ENCODE assay signal across 8 mouse cellular contexts in the genomic region with DNA sequence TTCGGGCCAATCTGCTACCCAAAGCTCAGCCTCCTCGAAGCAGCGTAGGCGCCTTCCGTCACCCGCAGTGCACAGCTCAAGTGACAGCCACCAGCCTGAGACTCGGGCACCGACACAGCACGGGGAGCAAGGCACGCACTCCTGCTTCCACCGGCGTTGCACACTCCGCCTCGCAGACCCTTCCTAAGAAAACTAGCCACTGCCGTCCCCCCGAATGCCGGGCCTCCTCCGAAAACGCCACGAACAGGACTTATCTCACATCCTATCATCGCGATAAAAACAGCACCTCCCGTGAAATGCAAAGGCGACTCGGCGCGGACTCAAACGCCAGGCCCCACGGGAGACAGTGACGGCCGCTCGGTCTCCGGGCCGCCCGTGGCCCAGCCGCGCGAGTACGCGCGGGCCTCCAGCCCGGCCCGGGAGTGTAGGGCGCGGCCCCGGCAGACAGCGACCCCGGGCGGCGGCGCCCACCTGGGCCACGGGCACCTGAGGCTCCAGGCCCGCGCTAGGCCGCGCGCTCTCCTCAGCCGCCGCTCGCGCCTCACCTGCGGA. TPM values are rescaled to one million over a fixed set of nuclear protein-coding genes. Genes with fewer than 3 reads are reported as not detected.
DNase-seq lines count a peak whose midpoint lies in the region; ATAC-seq and TF ChIP-seq lines count a peak whose summit lies in the region.

No protein-coding gene starts in this region.

- intact Hi-C loops in left cerebral cortex, postnatal 10 days (cut with DNase I), result no loop called here

- H3K9ac ChIP-seq in hindbrain, embryonic 12.5 days, result peak overlapping the region; percentile 89

- TF ChIP-seq CTCF in bone marrow, adult 2 months (IDR thresholded peaks at IDR 0.05; ENCODE audit: control insufficient read depth, insufficient read depth, low read length), result no peak
- TF ChIP-seq CTCF in embryonic fibroblast, embryonic 13.5 days (IDR thresholded peaks at IDR 0.05; ENCODE audit: borderline replicate concordance, insufficient read depth, low read length), result no peak

- H3K9me3 ChIP-seq in hindbrain, embryonic 12.5 days (replicated peaks), result no peaks in the 10 kb centered on the region

- under 1% methylated on average over 62 of the region's 62 CpGs for WGBS in bone marrow, adult 2 months
- under 1% methylated on average over 62 of the region's 62 CpGs for WGBS in hindbrain, embryonic 12.5 days

- H3K4me1 ChIP-seq in bone marrow, adult 2 months (ENCODE audit: control insufficient read depth, insufficient read depth, low read length), result no peaks in the 10 kb centered on the region; the same call in 1 of the 2 replicates
- H3K4me1 ChIP-seq in embryonic fibroblast, embryonic 13.5 days (ENCODE audit: control insufficient read depth, insufficient read depth, low read length), result peaks cover 2% of the 10 kb centered on the region; the same call in 1 of the 2 replicates
- peaks cover 5% of the 10 kb centered on the region for H3K4me1 ChIP-seq in hindbrain, embryonic 12.5 days

- peak; percentile 92 for ATAC-seq in hindbrain, embryonic 12.5 days (ENCODE audit: low FRiP score)
- peak; percentile 54 for ATAC-seq in megakaryocyte progenitor cell, adult 5-6 weeks (replicated peaks; ENCODE audit: poor library complexity)

- H3K27me3 ChIP-seq in hindbrain, embryonic 12.5 days, result 0 out of 2 replicates have a peak, but pooled peaks cover 3% of the 10 kb centered on the region

- H3K4me3 ChIP-seq in bone marrow, adult 2 months (replicated peaks; ENCODE audit: control insufficient read depth, low read depth, low read length), result peak overlapping the region; percentile 82
- peak overlapping the region; percentile 91 for H3K4me3 ChIP-seq in embryonic fibroblast, embryonic 13.5 days (ENCODE audit: insufficient read depth, low read length)
- H3K4me3 ChIP-seq in hindbrain, embryonic 12.5 days, result peak overlapping the region; percentile 88

- H3K36me3 ChIP-seq in hindbrain, embryonic 12.5 days, result no peaks in the 10 kb centered on the region

- no peak; the same call in 1 of the 2 replicates for TF ChIP-seq POLR2A in bone marrow, adult 2 months (IDR thresholded peaks at IDR 0.05; ENCODE audit: borderline replicate concordance, control insufficient read depth, low read depth, low read length)
- TF ChIP-seq POLR2A in embryonic fibroblast, embryonic 13.5 days (IDR thresholded peaks at IDR 0.05; ENCODE audit: low read depth, low read length), result peak; percentile 25; the same call in 1 of the 2 replicates

- peak overlapping the region; percentile 60 for H3K4me2 ChIP-seq in hindbrain, embryonic 12.5 days (replicated peaks)

- peak overlapping the region; percentile 93 for H3K27ac ChIP-seq in bone marrow, adult 2 months (ENCODE audit: control insufficient read depth, insufficient read depth, low read depth, low read length, poor library complexity)
- 0 out of 2 replicates have a peak overlapping the region, but pooled peaks have one; percentile 28 for H3K27ac ChIP-seq in embryonic fibroblast, embryonic 13.5 days (ENCODE audit: insufficient read depth, low read length)
- peak overlapping the region; percentile 92 for H3K27ac ChIP-seq in hindbrain, embryonic 12.5 days

- peak; percentile 48 for DNase-seq in gastrocnemius, postnatal 25 days
- no peak for DNase-seq in gastrocnemius, adult 8-10 months (ENCODE audit: low spot score in 2 of 2)
- peak; percentile 44 to 77 for DNase-seq in left cerebral cortex, postnatal 10 days (ENCODE audit: extremely low spot score in 1 of 2, low spot score in 2 of 2)
- DNase-seq in skeletal muscle tissue, adult 2 months (ENCODE audit: low read depth, low spot score), result peak; percentile 36

RNA-seq across cellular contexts. Expression of a gene that starts 1.1 kb away (rescaled TPM):
- total RNA-seq in gastrocnemius, postnatal 25 days (2021), result 10 to 100 TPM; 15.9 to 17.3 TPM
- 10 to 100 TPM; 13.5 to 22.0 (median 18.2) TPM for total RNA-seq in gastrocnemius, adult 8-10 months (2022)
- 2.9 and 7.5 TPM in 2 replicates for polyA plus RNA-seq in bone marrow, adult 2 months (2011; ENCODE audit: insufficient read depth, insufficient read length, low replicate concordance, missing spikeins)
- polyA plus RNA-seq in embryonic fibroblast, embryonic 13.5 days (2011; ENCODE audit: insufficient read length, low read depth, missing spikeins), result 65.1 and 78.0 TPM in 2 replicates
- polyA plus RNA-seq in hindbrain, embryonic 12.5 days (2016; fragmentation: Nextera tagmentation; extraction: Ambion mirVana), result 50.6 and 54.6 TPM in 2 replicates
- total RNA-seq in left cerebral cortex, postnatal 10 days (2021), result 10 to 100 TPM; 58.0 to 61.3 TPM
- total RNA-seq in megakaryocyte progenitor cell, adult 5-6 weeks (2015), result 26.4 and 27.7 TPM in 2 replicates
- total RNA-seq in megakaryocyte progenitor cell, adult 5-6 weeks (2017), result 26.1 and 27.4 TPM in 2 replicates

RNA-seq across cellular contexts. Expression of a gene that starts 24.3 kb away (rescaled TPM):
- total RNA-seq in gastrocnemius, postnatal 25 days (2021), result not detected
- total RNA-seq in gastrocnemius, adult 8-10 months (2022), result not detected
- polyA plus RNA-seq in bone marrow, adult 2 months (2011; ENCODE audit: insufficient read depth, insufficient read length, low replicate concordance, missing spikeins), result not detected in 2 replicates
- polyA plus RNA-seq in embryonic fibroblast, embryonic 13.5 days (2011; ENCODE audit: insufficient read length, low read depth, missing spikeins), result not detected in 2 replicates
- polyA plus RNA-seq in hindbrain, embryonic 12.5 days (2016; fragmentation: Nextera tagmentation; extraction: Ambion mirVana), result 0.23 TPM in 1 of 2 replicates, not detected in the other
- not detected for total RNA-seq in left cerebral cortex, postnatal 10 days (2021)
- 1.0 and 1.4 TPM in 2 replicates for total RNA-seq in megakaryocyte progenitor cell, adult 5-6 weeks (2015)
- total RNA-seq in megakaryocyte progenitor cell, adult 5-6 weeks (2017), result 1.1 and 1.3 TPM in 2 replicates

Comparison
In these comparisons a context has a peak if more than half of its experiments do, and no peak if none do; other contexts are left out.
1. DNase-seq: peak in gastrocnemius, postnatal 25 days (single experiment), left cerebral cortex, postnatal 10 days (2 of 2) and skeletal muscle tissue, adult 2 months (single experiment); none in gastrocnemius, adult 8-10 months (0 of 2).
2. H3K27ac ChIP-seq: peak in every context shown above with its lines; median percentile 93 in bone marrow, adult 2 months; 92 in hindbrain, embryonic 12.5 days; 28 in embryonic fibroblast, embryonic 13.5 days.
3. Peak in every context shown above with its lines, with median percentiles within 50 percentile points of each other: H3K4me3 ChIP-seq.